Mouse (Mus musculus): ENCODE data around the gene Cpt2.

The Cpt2 gene

DNA sequence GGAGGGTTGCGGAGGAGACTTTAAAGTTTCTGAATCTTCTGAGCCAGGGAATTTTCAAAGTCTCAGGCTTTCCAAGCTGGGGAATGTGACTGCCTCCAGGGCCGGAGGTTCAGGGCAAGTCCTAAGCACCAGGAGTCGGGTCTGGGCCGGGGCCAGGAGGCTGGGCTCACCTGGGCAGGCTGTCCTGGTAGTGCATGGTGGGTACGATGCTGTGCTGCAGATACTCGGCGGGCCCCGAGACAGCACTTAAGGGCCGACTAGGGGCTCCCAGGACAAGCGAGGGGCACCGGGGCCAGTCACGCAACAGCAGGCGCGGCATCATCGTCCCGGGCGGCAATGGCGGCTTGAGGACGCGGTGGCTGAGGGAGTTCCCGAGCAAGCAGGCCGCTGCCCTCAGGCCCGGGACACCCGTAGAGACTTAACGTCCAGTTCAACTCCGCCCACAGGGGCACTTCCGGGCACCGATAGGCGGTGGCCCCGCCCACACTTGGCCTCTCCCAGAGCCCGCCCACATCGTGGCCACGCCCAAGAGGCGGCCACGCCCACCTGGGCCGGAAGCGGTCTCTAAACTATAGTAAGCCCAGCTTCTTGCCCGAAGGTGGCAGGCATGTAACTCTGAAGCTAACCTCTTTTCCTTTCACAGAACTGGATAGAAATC, at the start of gene Cpt2:
Gene Cpt2 (minus strand): TSS at position 466 of the 658 bp plus-strand sequence.
- peak; percentile 98 for DNase-seq

GRCm38 (mm10) chr4:107971162-107971561, 47.8 kb upstream of the Cpt2 start:
- DNase-seq: no peak

DNA sequence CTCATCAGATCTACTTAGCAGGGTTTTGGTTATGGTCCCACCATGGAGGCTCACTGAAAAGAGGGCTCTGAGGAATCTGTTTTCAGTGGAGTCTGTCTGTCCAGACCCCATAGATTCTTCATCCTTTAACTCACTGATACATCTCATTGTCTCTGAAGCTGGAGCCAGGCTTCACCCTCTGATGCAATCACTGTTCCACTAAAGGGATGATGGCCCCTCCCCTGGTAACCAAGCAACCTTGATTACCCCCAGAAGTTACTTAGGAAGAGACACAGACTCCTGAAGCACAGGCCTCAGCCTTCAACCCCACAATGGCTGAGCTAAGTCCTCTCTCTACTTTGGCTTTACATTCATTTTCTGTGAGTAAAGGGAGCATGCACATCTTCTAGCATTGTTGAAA, 46.4 kb upstream of the Cpt2 start:
- DNase-seq: no peak

GRCm38 (mm10) chr4:107967966-107968682, 44.7 kb upstream of the Cpt2 start, which contains the start of gene Slc1a7:
Slc1a7 (plus strand) TSS chr4:107968332.
- no peak for DNase-seq

GRCm38 (mm10) chr4:107966416-107967109, 43.2 kb upstream of the Cpt2 start:
- no peak for DNase-seq

- DNase-seq: no peak
These were observed 39.4 kb upstream of the Cpt2 start for GRCm38 (mm10) chr4:107962792-107963191.

GRCm38 (mm10) chr4:107962044-107962732, 38.8 kb upstream of the Cpt2 start:
- DNase-seq: peak; percentile 22

DNA sequence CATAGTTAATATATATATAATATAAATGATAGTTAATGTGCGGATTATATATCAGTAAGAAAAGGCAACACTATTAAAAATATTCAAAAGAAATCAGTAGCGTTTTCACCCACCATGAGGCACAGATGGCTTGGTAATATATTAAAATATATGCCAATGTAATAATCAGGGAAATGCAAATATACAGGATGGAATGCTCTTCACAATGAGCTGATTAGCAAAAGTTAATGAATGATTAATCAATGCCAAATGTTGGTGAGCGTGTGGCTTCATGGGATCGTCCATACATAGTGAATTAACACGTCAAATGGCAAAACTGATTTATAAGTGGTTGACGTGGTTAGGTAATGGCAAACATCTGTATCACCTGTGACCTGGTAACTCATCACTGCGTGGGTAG, 35.1 kb upstream of the Cpt2 start:
- no peak for DNase-seq

DNA sequence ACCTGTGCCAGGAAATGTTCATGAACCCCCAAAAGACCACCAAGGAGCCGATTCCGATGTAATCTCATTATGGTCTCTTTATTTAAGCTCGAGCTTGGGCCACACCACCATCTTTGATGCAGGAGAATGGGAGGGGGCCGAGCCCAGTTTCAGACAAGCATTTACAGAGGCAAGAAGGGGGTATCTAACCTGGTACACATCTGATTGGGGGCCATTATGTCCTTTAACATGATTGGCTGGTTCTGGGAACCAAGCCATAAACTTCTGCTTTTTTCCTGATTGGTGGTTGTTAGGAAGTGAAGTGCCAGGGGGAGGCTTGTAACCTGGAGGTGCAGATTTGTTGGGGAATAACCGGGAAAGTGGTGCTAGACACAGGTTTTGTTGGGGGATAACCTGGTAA, 32.3 kb upstream of the Cpt2 start:
- no peak for DNase-seq

- peak; percentile 44 for DNase-seq
These were observed 29.4 kb upstream of the Cpt2 start for GRCm38 (mm10) chr4:107952845-107953244.

DNA sequence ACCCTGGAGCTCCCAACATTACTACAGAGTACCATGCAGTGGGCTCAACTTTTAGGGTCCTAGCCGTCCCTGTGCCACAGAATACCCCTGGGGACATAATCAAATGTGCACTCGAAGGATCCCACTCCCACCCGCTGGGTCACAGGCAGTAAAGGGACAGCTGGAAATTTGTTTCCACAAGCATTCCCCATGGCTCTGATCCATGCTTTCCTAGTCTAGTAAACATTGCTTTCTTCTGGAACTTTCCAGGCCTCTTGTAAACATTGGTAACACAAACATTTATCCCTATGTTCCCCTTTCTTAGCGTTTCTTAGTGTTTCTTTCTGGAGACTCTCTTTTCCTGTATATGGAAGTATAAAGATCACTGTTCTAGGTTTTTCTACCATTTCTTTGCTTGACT, 26.5 kb upstream of the Cpt2 start:
- no peak for DNase-seq

- no peak for DNase-seq
These were observed 20.7 kb upstream of the Cpt2 start for GRCm38 (mm10) chr4:107944141-107944540.

DNA sequence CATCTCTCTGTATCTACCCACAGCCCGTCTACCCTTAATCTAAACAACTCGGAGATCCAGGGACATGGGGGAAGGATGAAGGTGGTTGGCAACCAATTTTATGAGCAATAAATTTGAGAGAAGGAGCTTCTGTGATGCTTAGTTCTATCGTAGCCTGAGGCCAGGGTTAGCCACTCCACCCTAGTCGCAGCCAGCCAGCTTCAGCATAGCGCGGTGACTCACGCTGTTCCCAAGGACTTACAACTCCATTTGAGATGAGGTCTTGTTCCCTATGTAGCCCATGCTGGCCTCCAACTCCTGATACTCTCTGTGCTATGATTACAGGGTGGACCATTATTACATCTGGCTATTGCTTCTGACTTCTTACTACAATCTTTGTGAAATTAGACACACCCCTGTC, 19.3 kb upstream of the Cpt2 start:
- DNase-seq: no peak

DNA sequence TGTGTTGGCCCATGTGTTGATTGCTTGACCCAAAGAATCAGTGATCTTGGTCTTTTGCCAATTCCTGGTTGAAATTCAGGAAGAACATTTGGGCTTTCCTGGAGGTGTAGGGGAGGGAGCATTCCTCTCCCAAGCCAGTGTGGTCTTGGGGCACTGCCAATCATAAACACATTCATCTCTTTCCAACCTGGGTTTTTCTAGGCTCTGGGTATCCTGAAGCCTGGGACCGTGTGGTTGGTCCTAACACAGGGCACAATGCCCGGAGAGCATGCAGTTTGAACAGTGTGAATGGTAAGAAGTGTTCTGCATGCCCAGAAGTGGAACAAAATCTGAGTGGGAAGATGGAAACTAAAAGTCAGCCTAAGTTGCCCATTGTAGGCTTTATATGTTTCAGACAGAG, 14.7 kb upstream of the Cpt2 start:
- DNase-seq: no peak

DNA sequence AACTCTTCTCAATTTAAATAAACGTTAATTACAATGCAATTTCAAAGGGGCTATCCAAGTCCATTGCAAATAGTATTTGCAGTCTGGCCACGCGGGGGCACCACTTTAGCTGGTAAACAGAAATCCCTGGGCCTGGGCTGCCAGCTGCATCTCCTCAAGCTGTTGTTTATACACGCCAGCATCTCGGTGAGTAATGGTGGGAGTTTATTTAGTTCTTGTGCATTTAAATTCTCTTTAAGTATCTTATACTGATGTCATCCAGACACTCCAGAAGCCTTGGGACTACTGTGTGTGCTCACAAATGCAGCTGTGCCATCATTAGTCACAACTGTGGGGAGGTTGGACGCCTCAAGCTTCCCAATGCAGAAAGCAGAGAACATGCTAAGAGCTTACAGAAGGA, 13.9 kb upstream of the Cpt2 start:
- peak; percentile 77 for DNase-seq

- no peak for DNase-seq
These were observed 11.8 kb upstream of the Cpt2 start for GRCm38 (mm10) chr4:107935254-107935653.

DNA sequence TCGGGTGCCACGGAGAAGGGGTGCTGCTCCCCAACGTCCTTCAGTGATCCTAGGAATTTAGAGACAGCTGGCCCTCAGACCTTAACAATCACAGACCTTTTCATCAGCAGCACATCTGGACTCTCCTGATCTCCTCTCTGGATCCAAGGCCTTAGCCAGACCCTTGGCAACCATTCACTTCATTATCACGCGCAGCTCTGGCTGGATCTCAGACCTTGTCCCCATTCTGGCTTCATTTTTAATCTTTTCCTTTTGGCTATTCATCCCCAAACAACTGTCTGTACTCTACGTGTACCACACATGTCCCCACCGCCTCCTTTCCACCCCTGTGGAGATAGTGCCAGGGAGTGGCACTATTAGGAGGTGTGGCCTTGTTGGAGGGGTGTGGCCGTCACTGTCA, 9.8 kb upstream of the Cpt2 start:
- no peak for DNase-seq

- no peak for DNase-seq
These were observed 8.0 kb upstream of the Cpt2 start for GRCm38 (mm10) chr4:107931453-107931852.

DNA sequence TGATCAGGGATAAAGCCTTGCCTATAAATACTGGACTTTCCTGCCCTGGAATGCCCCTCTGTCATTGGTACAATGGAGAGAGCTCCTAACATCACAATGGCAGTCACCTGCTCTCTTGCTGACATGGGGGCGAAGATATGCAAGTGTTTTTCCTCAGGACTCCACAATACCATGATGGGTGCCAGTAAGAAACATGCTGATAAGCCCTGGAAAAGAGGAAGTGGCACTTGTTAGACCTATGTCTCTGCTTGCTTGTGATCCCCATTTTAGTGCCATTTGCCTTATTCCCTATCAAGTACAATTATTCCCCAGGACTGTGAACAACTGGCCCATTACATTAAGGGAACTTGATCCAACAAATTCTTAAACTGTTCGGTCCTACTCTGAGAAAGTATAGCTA, 5.3 kb upstream of the Cpt2 start:
- DNase-seq: no peak

DNA sequence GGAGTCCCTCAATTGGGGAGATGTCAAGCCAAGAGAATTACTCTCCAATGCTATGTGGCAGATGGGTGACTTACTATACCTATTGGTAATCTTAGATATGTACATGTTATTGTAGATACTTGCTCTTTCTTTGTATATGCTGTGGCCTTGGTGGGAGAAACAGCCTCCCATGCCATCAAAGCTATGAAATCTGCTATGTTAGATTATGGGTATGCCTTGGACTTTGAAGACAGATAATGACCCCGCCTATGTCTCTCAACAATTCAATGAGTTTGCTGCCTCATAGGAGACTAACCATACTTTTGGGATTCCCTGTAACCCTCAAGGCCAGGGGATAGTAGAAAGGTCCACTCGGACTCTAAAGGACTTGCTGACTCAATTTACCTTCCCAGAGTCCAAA, 4.9 kb upstream of the Cpt2 start:
- no peak for DNase-seq

DNA sequence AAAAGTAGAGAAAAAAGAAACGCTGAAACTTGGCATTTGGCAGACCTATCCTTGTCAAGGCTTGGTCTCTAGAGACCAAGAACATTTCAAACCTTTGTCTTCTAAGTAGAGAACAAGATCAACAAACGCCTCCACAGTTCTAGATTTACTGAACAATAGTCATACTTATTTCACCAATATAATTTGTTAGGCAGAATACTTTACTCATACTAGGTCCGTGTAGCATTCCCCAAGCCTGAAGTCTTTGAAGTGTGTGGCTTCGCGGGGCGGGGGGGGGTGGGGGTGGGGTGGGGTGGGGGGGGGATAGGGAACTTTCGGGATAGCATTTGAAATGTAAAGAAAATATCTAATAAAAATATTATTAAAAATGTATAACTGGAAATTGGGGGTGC, 389 bp upstream of the Cpt2 start:
- no peak for DNase-seq

DNA sequence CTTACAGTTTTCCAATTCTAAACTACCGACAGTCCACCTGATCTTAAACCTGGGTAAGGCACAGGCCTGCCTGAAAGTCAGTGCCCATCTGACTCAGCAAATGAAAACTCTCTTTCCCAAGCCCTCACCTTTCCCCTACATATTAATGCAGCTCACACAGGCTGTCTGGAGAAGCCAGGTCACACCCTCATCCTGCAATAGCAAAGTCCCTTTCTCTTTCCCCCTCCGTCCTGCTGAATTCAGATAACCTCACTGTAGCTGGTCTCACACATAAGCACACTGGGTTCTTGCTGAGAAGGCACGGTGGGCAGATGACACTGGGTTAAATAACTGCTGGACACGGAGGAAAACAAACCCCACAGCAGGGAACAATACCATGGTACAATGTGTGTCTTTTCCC, 1.5 kb downstream of the Cpt2 start:
- DNase-seq: peak; percentile 89

DNA sequence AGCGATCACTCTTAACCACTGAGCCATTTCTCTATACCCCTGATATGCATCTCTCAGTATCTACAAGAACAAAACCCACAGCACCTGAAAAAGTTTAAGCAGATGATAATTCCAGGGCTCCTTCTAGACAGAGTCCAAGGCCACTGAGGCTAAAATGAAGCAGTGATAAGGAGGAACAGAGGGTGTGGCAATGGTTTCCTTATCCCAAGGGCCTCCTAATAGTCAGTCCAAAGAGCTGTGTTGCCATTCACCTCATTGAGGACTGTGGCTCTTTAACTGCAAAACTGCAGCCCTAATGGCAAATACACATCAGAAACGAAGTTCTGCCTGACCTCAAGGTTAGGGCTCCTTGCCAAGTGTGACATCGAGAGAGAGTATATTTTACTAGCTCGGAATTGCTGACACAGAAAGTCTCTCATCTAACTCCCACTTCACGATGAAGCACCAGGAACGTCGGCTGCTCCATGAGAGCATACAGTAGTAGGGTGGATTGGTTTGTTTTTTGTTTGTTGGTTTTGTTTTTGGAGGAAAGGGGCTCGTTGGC, 2.2 kb downstream of the Cpt2 start:
- peak; percentile 79 for DNase-seq

All from kidney, adult 9 months (tissue).